Mouse (Mus musculus) cerebellum, adult 8-10 months (tissue): ENCODE results near the gene Clcnkb.

Source experiments
- DNase-seq: peaks from one replicate; pipeline ENCODE4 v3.0.0; 2022

The Clcnkb gene

GRCm38 (mm10) chr4:141415924-141416323 is at the start of gene Clcnkb:
Gene Clcnkb (minus strand): TSS chr4:141416014.
- no peak for DNase-seq

- no peak for DNase-seq
Observed at GRCm38 (mm10) chr4:141464722-141465121, 48.9 kb upstream of the Clcnkb start.

DNA sequence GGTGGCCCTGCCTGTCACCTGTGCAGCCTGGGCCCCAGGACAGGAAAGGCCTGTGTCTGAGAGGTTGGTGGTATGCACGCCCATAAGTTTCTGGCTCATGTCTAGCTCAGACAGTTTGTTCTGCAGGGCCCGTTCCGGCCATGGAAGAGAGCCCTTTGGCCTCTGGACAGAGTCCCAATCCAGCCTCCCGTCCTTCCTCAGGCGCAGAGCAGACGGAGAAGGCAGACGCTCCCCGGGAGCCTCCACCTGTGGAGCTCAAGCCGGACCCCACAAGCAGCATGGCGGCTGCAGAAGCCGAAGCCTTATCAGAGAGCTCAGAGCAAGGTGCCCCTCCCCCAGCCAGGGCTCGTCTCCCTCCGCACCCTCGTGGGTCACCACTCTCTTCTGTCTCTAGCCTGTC is 47.7 kb upstream of the Clcnkb start:
- DNase-seq, result no peak

DNA sequence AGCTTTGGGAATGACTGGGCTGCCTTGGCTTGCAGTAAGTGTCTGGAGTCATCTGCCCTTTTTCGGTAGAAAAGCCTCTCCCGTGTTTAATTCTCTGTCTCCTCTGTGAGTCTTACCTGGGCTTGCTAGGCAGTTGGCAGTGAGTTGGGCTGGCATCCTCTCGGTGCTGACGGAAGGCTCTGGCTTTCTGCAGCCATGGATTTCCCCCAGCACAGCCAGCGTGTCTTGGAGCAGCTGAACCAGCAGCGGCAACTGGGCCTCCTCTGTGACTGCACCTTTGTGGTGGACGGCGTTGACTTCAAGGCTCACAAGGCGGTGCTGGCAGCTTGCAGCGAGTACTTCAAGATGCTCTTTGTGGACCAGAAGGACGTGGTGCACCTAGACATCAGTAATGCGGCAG is 45.8 kb upstream of the Clcnkb start:
- DNase-seq, result no peak

- DNase-seq, result no peak
Observed at GRCm38 (mm10) chr4:141461088-141461487, 45.3 kb upstream of the Clcnkb start.

- no peak for DNase-seq
Observed at GRCm38 (mm10) chr4:141460481-141460880, 44.7 kb upstream of the Clcnkb start.

DNA sequence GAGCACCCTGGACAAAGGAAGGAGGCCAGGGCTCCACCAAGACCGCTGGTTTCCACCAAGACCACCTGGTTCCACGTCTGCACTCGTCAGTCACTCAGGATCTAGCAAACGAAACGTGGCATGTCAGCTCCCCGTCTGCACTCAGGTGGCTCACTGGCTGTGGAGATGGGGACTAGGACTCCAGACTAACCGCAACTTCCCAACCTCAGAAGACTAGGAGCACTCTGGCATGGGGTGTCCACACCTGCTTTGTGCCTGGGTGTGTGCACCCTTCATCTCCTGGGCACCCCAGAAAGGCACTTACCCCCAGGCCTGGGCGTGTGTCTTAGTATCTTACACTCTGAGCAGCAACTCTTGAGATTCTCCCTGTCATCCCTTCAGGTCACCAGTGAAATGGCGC is 44.0 kb upstream of the Clcnkb start:
- no peak for DNase-seq

- no peak for DNase-seq
Observed at GRCm38 (mm10) chr4:141458888-141459287, 43.1 kb upstream of the Clcnkb start.

DNA sequence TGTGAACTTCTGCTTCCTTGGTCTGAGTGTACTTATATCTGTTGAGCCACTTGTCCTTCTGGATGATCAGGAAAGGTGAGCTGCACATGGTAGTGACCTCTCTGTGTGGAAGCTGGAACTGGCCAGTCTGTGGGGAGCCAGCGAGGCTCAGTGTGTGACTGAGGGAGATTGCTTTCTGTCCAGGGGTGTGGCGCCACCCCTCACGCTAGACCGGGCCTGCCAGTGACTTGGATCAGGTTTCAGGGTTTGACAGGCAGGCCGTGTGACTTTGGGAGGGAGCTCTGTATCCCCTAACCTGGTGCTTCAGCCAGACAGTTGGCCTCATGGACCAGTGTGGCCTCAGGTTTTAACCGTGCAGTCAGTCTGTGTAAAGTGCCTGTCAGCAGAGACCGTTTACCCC is 42.4 kb upstream of the Clcnkb start:
- no peak for DNase-seq

DNA sequence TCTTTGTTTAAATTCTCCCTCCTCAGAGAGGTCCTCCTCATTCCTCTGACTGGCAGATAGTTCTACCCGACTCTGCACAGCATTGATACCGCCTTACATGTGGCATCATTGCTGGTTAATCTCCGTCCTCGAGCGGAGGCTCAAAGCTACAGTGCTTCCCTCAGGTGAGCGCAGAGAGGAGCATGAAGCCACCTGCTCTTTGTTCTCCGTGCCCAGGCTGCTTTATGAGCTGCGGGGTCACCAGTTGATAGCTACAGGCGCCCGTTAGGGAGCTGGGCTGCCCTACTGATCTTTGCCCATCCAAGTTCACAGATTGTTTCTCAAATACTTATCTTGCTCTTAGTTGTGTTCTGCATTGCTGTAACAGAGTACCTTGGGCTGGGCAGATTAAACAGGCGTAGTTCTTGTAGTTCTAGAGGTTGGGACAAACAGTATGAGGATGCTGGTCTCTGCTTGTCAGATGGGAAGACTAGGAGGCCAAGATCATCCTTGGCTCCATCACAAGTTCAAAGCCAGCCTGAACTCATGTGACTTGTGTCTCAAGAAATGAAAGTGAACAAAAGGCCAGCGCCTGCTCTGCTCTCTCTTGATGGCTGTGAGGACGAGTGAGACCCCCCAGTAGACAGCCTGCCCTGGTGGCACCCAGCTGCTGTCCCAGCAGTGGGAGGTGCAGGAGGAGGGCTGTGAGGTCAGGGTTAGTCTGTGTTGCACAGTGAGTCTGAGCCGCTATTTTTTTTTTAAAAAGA is 40.6 kb upstream of the Clcnkb start:
- DNase-seq, result no peak

DNA sequence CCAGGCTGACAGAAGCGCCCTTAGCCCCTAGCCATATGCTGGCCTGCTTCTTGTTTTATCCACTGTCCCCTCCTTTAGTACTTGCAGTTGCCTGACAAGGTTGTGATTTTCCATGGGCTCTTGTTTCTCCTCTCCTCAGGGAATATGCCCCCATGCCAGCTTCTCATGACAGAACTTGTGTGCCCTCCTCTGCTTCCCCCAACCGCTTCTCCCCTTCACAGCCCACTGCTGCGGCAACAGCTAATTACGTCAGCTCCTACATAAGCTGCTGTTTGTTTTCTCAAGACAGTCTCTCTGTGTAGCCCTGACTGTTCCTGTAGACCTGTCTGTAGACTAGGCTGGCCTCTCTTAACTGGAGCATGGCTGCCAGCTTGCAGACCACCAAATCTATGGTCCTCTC is 39.7 kb upstream of the Clcnkb start:
- DNase-seq, result no peak

- no peak for DNase-seq
Observed at GRCm38 (mm10) chr4:141454581-141455350, 39.0 kb upstream of the Clcnkb start.

GRCm38 (mm10) chr4:141451916-141452450 is 36.2 kb upstream of the Clcnkb start:
- DNase-seq, result no peak

DNA sequence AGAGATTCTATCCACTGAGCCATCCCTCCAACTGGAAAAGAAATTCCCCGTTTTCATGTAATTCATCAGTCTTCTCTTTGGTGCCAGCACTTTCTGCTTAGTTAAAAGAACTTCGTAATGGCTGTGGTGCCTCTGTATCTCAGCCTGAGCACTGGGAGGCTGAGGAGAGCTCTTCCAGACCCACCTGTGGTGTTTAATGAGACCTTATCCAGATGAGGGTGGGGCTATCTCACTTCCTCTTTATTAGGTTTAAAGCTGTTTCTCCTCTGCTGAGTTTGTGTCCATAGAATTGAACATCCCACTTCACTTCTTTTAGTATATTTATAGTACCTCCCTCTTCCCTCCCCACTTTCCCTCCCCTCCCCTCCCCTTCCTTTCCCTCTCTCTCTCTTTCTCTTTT is 35.4 kb upstream of the Clcnkb start:
- no peak for DNase-seq

- DNase-seq, result no peak
Observed at GRCm38 (mm10) chr4:141446211-141446610, 30.4 kb upstream of the Clcnkb start.

- DNase-seq, result no peak
Observed at GRCm38 (mm10) chr4:141445328-141445720, 29.5 kb upstream of the Clcnkb start.

DNA sequence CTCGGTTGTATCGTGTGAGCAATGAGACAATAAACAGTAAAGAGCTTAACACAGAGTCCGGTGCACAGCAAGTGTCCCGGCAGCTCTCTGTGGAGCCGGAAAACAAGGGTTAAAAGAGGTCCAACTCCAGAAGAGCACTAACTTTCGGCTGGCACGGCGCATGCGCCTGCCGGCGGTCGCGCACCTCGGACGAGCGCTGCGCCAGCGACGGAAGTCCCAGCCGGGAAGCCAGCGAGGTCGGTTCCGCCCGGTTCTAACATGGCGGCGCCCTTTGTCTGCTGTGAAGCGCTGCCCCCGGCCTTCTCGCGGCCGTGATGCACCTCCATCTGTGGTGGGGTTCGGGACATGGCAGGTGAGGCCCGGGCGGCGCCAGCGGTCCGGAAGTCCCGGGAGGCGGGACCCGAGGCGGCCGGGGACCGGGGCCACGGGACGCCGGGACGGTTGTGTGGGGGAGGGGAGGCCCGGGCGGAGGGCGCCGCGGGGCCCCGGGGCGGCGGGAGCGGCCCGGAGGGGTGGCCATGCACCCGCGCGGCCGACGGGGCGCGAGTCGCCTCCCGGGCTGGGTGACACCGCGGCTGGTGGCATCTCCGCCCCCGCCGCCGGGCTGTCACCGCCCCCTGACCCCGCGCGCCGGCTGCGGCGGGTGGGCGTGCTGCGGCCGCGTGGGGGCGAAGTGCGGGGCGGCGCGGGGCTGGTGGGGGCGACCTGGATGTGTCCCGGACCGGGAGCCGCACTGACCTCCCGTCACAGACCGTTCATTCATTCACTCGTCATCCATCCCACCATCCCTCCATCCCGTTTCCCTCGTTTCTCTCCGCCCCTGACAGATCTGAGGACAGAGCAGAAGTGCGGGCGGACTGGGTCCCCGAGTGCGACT is 28.9 kb upstream of the Clcnkb start, which contains the start of gene Zbtb17:
Gene Zbtb17 (plus strand): TSS at position 204 of the 877 bp plus-strand sequence.
- peak; percentile 83 for DNase-seq

GRCm38 (mm10) chr4:141443641-141444429 is 28.0 kb upstream of the Clcnkb start:
- DNase-seq, result no peak

GRCm38 (mm10) chr4:141440877-141441276 is 25.1 kb upstream of the Clcnkb start:
- DNase-seq, result no peak

DNA sequence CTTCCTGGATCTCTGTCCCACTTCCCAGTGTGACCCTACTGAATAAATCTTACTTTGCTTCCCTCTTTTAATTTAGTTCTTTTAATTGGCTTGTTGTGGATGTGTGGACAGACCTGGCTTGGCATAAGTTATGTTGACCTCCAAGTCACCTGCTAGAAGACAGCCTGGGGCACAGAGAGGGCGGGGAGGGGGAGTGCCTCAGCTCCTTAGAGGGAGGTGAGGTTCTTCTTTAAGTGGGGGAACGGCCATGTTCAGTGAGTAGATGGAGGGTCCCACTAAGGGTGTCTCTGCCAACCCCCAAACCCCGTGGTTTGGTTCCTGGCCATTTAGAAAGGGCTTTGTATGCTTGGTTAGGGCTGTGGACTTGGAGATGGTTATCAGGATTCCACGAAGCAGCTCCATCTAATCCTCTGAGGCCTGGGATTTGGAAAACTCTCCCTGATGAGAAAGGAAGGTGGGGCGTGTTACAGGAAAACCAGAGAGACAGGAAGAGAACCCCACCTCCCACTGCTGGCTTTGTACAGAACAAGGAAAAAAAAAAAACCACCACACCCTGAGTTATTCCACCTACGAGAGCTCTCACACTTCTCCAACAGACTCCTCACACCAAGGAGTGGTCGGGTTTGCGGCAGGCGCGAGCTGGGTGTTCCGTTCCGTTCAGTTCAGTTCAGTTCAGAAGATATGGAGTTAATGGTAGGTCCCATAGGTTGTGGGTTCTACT is 23.4 kb upstream of the Clcnkb start:
- no peak for DNase-seq

- DNase-seq, result no peak
Observed at GRCm38 (mm10) chr4:141435974-141436373, 20.2 kb upstream of the Clcnkb start, which contains the start of gene Srarp. Gene Srarp (minus strand): TSS chr4:141436105.
